Mouse (Mus musculus): ENCODE results near the gene Zfp458. TPM values are rescaled to one million over a fixed set of nuclear protein-coding genes. Genes with fewer than 3 reads are reported as not detected.

Gene Zfp458
- polyA plus RNA-seq (2014; fragmentation: Illumina TruSeq; extraction: RNeasy Lipid Tissue Mini Kit (QIAGEN cat#74804); ENCODE audit: low read depth, low replicate concordance) = 6.5 TPM

DNA sequence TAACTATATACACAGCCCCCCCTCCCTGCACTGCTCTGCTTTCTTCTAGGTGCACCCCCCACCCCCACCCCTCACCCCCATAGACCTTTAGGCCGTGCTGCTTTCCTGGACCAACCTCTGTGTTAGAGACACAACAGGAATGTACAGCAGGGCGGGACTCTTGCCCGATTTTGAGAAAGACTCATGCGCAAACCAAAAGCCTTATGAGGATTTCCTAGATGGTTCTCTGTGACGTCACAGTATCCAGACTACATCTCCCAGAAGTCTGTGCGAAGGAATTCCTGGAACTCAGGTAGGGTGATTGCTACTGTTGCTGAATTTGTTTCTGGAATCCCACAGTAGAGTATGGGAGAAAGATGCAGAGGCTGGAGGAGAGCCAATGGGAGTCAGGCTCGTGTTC is at the start of gene Zfp458:
Zfp458 (minus strand) TSS at position 153 of the 400 bp plus-strand sequence.

DNA sequence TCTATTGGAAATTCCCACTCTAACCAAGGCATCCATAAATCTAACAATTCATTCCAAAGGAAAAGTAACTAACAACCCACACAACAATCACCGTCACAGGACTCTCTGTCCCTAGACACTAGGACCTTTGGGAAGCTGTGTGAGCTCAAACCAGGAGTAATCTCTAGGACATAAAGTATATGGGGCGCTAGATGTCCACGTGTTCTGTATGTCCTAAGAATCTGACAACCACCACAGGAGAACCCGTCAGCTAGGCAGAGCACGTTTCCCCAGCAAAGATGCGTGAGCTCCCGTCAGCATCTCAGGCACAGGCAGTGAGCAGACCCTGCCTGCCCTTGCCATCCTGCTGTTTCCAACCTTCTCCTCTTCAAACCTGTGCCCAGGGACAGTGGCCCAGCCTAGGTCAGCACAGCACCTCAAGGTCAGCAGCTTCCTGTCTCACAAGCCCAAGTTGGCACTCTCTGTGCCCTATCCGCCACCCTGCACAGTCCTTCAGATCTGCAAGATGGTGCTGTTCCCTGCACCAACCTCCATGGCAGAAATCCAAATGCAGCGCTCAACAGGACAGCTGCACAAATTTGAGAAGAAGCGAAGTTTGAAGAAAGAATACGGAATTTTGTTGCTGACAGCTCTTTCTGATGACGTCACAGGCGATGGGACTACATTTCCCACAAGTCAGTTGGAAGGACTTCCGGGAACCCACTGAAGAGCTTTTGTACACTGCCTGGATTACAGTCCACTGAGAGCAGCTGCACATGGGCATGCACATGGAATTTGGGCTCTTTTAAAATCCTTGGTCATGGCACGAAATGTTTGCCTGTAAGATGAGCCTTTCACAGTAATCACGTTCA is 27.8 kb upstream of the Zfp458 start, which contains the start of gene Zfp457:
Zfp457 (minus strand) TSS at position 664 of the 851 bp plus-strand sequence.

Other genes starting within 250 kb of the Zfp458 start
- 1.2 TPM for gene Zfp712, start 217.3 kb downstream of the Zfp458 start, polyA plus RNA-seq (2014; fragmentation: Illumina TruSeq; extraction: RNeasy Lipid Tissue Mini Kit (QIAGEN cat#74804); ENCODE audit: low read depth, low replicate concordance)
- 2.5 TPM for gene Zfp708, start 180.5 kb downstream of the Zfp458 start, polyA plus RNA-seq (2014; fragmentation: Illumina TruSeq; extraction: RNeasy Lipid Tissue Mini Kit (QIAGEN cat#74804); ENCODE audit: low read depth, low replicate concordance)
- gene Gm28557, start 169.9 kb downstream of the Zfp458 start, polyA plus RNA-seq (2014; fragmentation: Illumina TruSeq; extraction: RNeasy Lipid Tissue Mini Kit (QIAGEN cat#74804); ENCODE audit: low read depth, low replicate concordance) = 2.5 TPM
- gene Rslcan18, start 162.2 kb downstream of the Zfp458 start, polyA plus RNA-seq (2014; fragmentation: Illumina TruSeq; extraction: RNeasy Lipid Tissue Mini Kit (QIAGEN cat#74804); ENCODE audit: low read depth, low replicate concordance) = 0.84 TPM
- gene Zfp759, start 156.8 kb downstream of the Zfp458 start, polyA plus RNA-seq (2014; fragmentation: Illumina TruSeq; extraction: RNeasy Lipid Tissue Mini Kit (QIAGEN cat#74804); ENCODE audit: low read depth, low replicate concordance) = 3.8 TPM
- 4.8 TPM for gene Rsl1, start 105.3 kb downstream of the Zfp458 start, polyA plus RNA-seq (2014; fragmentation: Illumina TruSeq; extraction: RNeasy Lipid Tissue Mini Kit (QIAGEN cat#74804); ENCODE audit: low read depth, low replicate concordance)
- gene Zfp455, start 84.0 kb downstream of the Zfp458 start, polyA plus RNA-seq (2014; fragmentation: Illumina TruSeq; extraction: RNeasy Lipid Tissue Mini Kit (QIAGEN cat#74804); ENCODE audit: low read depth, low replicate concordance) = 2.4 TPM
- 2.6 TPM for gene Zfp457, start 28.0 kb upstream of the Zfp458 start, polyA plus RNA-seq (2014; fragmentation: Illumina TruSeq; extraction: RNeasy Lipid Tissue Mini Kit (QIAGEN cat#74804); ENCODE audit: low read depth, low replicate concordance)
- gene Zfp595, start 54.1 kb upstream of the Zfp458 start, polyA plus RNA-seq (2014; fragmentation: Illumina TruSeq; extraction: RNeasy Lipid Tissue Mini Kit (QIAGEN cat#74804); ENCODE audit: low read depth, low replicate concordance) = 4.2 TPM
- not detected for gene Gm28044, start 82.1 kb upstream of the Zfp458 start, polyA plus RNA-seq (2014; fragmentation: Illumina TruSeq; extraction: RNeasy Lipid Tissue Mini Kit (QIAGEN cat#74804); ENCODE audit: low read depth, low replicate concordance)
- 2.4 TPM for gene Zfp953, start 82.1 kb upstream of the Zfp458 start, polyA plus RNA-seq (2014; fragmentation: Illumina TruSeq; extraction: RNeasy Lipid Tissue Mini Kit (QIAGEN cat#74804); ENCODE audit: low read depth, low replicate concordance)
- 0.48 TPM for gene Gm28041, start 97.3 kb upstream of the Zfp458 start, polyA plus RNA-seq (2014; fragmentation: Illumina TruSeq; extraction: RNeasy Lipid Tissue Mini Kit (QIAGEN cat#74804); ENCODE audit: low read depth, low replicate concordance)
- 1.4 TPM for gene Zfp456, start 97.3 kb upstream of the Zfp458 start, polyA plus RNA-seq (2014; fragmentation: Illumina TruSeq; extraction: RNeasy Lipid Tissue Mini Kit (QIAGEN cat#74804); ENCODE audit: low read depth, low replicate concordance)
- 6.1 TPM for gene Zfp429, start 121.4 kb upstream of the Zfp458 start, polyA plus RNA-seq (2014; fragmentation: Illumina TruSeq; extraction: RNeasy Lipid Tissue Mini Kit (QIAGEN cat#74804); ENCODE audit: low read depth, low replicate concordance)
- gene Zfp459, start 143.0 kb upstream of the Zfp458 start, polyA plus RNA-seq (2014; fragmentation: Illumina TruSeq; extraction: RNeasy Lipid Tissue Mini Kit (QIAGEN cat#74804); ENCODE audit: low read depth, low replicate concordance) = 1.4 TPM
- gene Zfp874a, start 173.2 kb upstream of the Zfp458 start, polyA plus RNA-seq (2014; fragmentation: Illumina TruSeq; extraction: RNeasy Lipid Tissue Mini Kit (QIAGEN cat#74804); ENCODE audit: low read depth, low replicate concordance) = 9.8 TPM
- gene Zfp874b, start 205.8 kb upstream of the Zfp458 start, polyA plus RNA-seq (2014; fragmentation: Illumina TruSeq; extraction: RNeasy Lipid Tissue Mini Kit (QIAGEN cat#74804); ENCODE audit: low read depth, low replicate concordance) = 7.1 TPM
- gene Zfp58, start 222.1 kb upstream of the Zfp458 start, polyA plus RNA-seq (2014; fragmentation: Illumina TruSeq; extraction: RNeasy Lipid Tissue Mini Kit (QIAGEN cat#74804); ENCODE audit: low read depth, low replicate concordance) = 7.5 TPM
- not detected for gene Gm26965, start 247.7 kb upstream of the Zfp458 start, polyA plus RNA-seq (2014; fragmentation: Illumina TruSeq; extraction: RNeasy Lipid Tissue Mini Kit (QIAGEN cat#74804); ENCODE audit: low read depth, low replicate concordance)
- gene Zfp87, start 247.7 kb upstream of the Zfp458 start, polyA plus RNA-seq (2014; fragmentation: Illumina TruSeq; extraction: RNeasy Lipid Tissue Mini Kit (QIAGEN cat#74804); ENCODE audit: low read depth, low replicate concordance) = 16.9 TPM